Mouse (Mus musculus) forebrain, embryonic 11.5 days (tissue): ENCODE measurements at regions not wholly inside any gene's neighbourhood (a gene's known extent, or its start where the extent isn't known, plus 50 kb on each side); places are given as distances from the start of the nearest gene placed in this dataset.

Source experiments
- ATAC-seq: fragments of 200-750 bp; cut with Nextera tagmentation; replicated peaks from 2 replicates; pipeline ENCODE4 v1.8.0; 2017; ENCODE audit warnings: moderate TSS enrichment; ENCODE audit not compliant: low FRiP score
- DNase-seq: peaks from one replicate; pipeline ENCODE4 v3.0.0-alpha.2; 2017; ENCODE audit warnings: low spot score
- H3K27ac ChIP-seq: fragments of 300-500 bp; sonication (generic); 2 replicates; pipeline ENCODE4 v1.5.1; 2014; ENCODE audit warnings: low read depth, low read length
- H3K27me3 ChIP-seq: fragments of 300-500 bp; sonication (generic); 2 replicates; pipeline ENCODE4 v1.6.1; 2014; ENCODE audit warnings: mild to moderate bottlenecking, low read length, mixed read lengths; ENCODE audit not compliant: control insufficient read depth, insufficient read depth
- H3K36me3 ChIP-seq: fragments of 300-500 bp; sonication (generic); 2 replicates; pipeline ENCODE4 v1.6.1; 2014; ENCODE audit warnings: mild to moderate bottlenecking, low read length, moderate library complexity, mixed read lengths; ENCODE audit not compliant: control insufficient read depth, insufficient read depth
- H3K4me1 ChIP-seq: fragments of 300-500 bp; sonication (generic); replicated peaks from 2 replicates; pipeline ENCODE4 v1.6.1; 2014; ENCODE audit warnings: low read length, mixed read lengths; ENCODE audit not compliant: control insufficient read depth, insufficient read depth
- H3K4me2 ChIP-seq: fragments of 300-500 bp; sonication (generic); 2 replicates; pipeline ENCODE4 v1.6.1; 2014; ENCODE audit warnings: low read depth, mild to moderate bottlenecking, low read length, moderate library complexity, mixed read lengths; ENCODE audit not compliant: severe bottlenecking
- H3K4me3 ChIP-seq: fragments of 300-500 bp; sonication (generic); 2 replicates; pipeline ENCODE4 v1.5.1; 2014; ENCODE audit warnings: low read depth, low read length
- H3K9ac ChIP-seq: fragments of 300-500 bp; sonication (generic); 2 replicates; pipeline ENCODE4 v1.6.1; 2014; ENCODE audit warnings: low read length
- H3K9me3 ChIP-seq: fragments of 300-500 bp; sonication (generic); 2 replicates; pipeline ENCODE4 v1.6.1; 2016; ENCODE audit warnings: low read length, mixed read lengths; ENCODE audit not compliant: control insufficient read depth
- WGBS: fragments of 180-500 bp; shearing (Covaris S2); extraction: QIAGEN DNeasy Blood & Tissue Kit; methylation state at CpG from one replicate; pipeline ENCODE4 v1.1.7; 2014; 5-methylcytosine and 5-hydroxymethylcytosine counted together

- H3K27ac ChIP-seq: no peak overlapping the region
- H3K27me3 ChIP-seq: no peaks in the 10 kb centered on the region
- ATAC-seq (no peak), DNase-seq (no peak)
- no peak overlapping the region for H3K4me3 ChIP-seq
- H3K4me1 ChIP-seq: no peaks in the 10 kb centered on the region
- H3K36me3 ChIP-seq: no peaks in the 10 kb centered on the region
- no peaks in the 10 kb centered on the region for H3K9me3 ChIP-seq
- H3K9ac ChIP-seq: no peak overlapping the region
- WGBS: 78% methylated on average over 13 of the region's 13 CpGs
- H3K4me2 ChIP-seq: no peak overlapping the region
These were observed 92.8 kb upstream of the Serbp1 start for GRCm38 (mm10) chr6:67144946-67145716.

- DNase-seq (no peak), ATAC-seq (no peak)
- no peaks in the 10 kb centered on the region for H3K27me3 ChIP-seq
- H3K4me3 ChIP-seq: no peak overlapping the region
- 33% methylated on average over 4 of the region's 4 CpGs for WGBS
- no peaks in the 10 kb centered on the region for H3K9me3 ChIP-seq
- no peaks in the 10 kb centered on the region for H3K4me1 ChIP-seq
- no peak overlapping the region for H3K27ac ChIP-seq
- no peak overlapping the region for H3K4me2 ChIP-seq
- H3K9ac ChIP-seq: no peak overlapping the region
- no peaks in the 10 kb centered on the region for H3K36me3 ChIP-seq
These were observed 95.8 kb upstream of the Serbp1 start for GRCm38 (mm10) chr6:67142179-67142578.

DNA sequence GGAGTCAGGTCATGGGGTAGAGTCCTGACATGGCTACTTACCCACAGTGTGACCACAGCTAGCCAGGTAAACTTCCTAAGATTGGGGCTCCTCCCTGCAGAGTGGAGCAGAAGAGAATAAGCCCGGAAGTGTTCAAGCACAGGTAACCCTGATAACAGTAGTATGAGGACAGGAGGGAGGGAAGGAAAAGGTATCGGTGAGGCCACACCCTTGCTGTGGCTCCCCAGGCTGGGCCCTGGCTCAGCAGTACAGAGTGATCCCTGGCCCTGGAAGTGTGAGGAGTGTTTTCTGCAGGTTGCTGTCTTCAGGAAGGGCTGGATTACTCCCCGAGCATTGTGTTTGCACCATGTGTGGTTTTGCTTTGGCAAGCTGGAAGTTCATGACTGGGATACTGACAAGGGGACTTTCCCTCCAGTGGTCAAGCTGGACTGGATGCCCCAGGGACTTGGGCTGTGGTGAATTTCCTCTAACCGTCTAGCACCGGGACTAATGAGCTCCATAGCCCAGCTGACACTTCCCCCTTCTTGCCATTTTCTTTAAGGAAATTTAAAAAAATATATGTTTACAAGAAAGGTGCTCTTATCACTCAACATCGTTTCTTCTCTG is 97.2 kb upstream of the Serbp1 start:
- H3K4me1 ChIP-seq: no peaks in the 10 kb centered on the region
- H3K4me2 ChIP-seq: no peak overlapping the region
- H3K27ac ChIP-seq: no peak overlapping the region
- no peaks in the 10 kb centered on the region for H3K36me3 ChIP-seq
- no peaks in the 10 kb centered on the region for H3K9me3 ChIP-seq
- ATAC-seq (0 out of 2 replicates have a peak, but pooled peaks have one; percentile 5), DNase-seq (no peak)
- no peak overlapping the region for H3K9ac ChIP-seq
- WGBS: 89% methylated on average over 6 of the region's 6 CpGs
- no peaks in the 10 kb centered on the region for H3K27me3 ChIP-seq
- no peak overlapping the region for H3K4me3 ChIP-seq

DNA sequence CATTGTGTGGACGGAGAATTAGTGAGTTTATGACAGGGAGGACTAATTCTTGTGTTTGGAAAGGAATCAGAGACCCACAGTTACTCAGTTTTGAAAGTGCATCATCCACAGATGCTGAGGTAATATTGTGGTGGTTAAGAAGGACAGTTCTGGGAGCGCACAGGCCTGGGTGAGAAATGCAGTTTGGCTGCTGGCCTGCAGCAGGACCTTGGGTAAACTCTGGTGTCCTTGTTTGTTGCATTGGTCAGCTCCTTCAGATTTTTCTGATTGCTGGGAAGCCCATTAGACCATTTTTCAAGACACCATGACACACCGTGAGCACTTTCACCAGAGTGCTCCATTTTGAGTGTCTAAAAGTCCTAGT is 99.0 kb upstream of the Serbp1 start:
- no peak for DNase-seq
- Histone ChIP-seq H3K4me2 (no peak overlapping the region), H3K9ac (no peak overlapping the region), H3K27me3 (no peaks in the 10 kb centered on the region), H3K4me1 (no peaks in the 10 kb centered on the region), H3K36me3 (no peaks in the 10 kb centered on the region), H3K4me3 (no peak overlapping the region), H3K9me3 (no peaks in the 10 kb centered on the region), H3K27ac (no peak overlapping the region)
- ATAC-seq: no peak
- 83% methylated on average over 3 of the region's 3 CpGs for WGBS

DNA sequence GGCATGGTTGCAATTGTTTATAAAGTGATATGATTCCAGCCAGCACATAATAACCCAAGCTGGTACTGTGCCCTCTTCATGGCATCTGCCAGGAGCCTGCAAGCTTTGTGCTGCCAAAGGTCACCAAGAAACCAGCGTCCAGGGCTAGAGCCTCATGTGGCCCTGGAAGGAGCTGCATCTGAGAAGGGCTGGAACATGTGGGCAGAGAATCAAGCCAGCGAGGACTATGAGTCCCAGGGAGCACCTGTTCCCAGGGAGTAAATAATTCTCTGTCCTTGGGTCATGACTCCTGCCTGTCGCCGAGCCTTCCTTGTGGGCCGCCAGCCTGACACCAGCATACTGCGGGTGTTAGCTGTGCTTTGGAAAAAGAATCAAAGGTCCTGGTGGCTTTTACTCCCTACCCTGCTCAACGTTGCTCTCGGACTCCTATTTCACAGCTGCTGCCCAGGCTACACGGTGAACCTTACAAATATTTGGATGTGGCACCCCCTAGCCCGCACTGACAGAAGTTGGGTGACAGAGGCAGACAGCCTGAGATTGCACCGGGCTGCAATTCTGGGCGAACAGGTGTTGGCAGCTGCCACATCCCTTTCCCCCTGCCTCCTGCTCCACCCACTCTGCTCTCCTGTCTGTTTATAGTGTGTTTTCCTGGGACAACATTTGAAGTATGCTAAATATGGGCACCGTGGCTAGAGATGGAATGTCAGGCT is 99.5 kb upstream of the Serbp1 start:
- H3K9me3 ChIP-seq: no peaks in the 10 kb centered on the region
- no peaks in the 10 kb centered on the region for H3K36me3 ChIP-seq
- 68% methylated on average over 13 of the region's 13 CpGs for WGBS
- H3K4me2 ChIP-seq: no peak overlapping the region
- DNase-seq (no peak), ATAC-seq (no peak)
- H3K9ac ChIP-seq: no peak overlapping the region
- H3K4me1 ChIP-seq: no peaks in the 10 kb centered on the region
- H3K27ac ChIP-seq: no peak overlapping the region
- H3K4me3 ChIP-seq: no peak overlapping the region
- no peaks in the 10 kb centered on the region for H3K27me3 ChIP-seq

- Histone ChIP-seq H3K9ac (no peak overlapping the region), H3K9me3 (no peaks in the 10 kb centered on the region), H3K4me1 (no peaks in the 10 kb centered on the region), H3K36me3 (no peaks in the 10 kb centered on the region), H3K27me3 (no peaks in the 10 kb centered on the region), H3K27ac (no peak overlapping the region), H3K4me3 (no peak overlapping the region), H3K4me2 (no peak overlapping the region)
- ATAC-seq: no peak
- no peak for DNase-seq
- 64% methylated on average over 4 of the region's 4 CpGs for WGBS
These were observed 100.2 kb upstream of the Gadd45a start for GRCm38 (mm10) chr6:67137482-67137881.

- no peaks in the 10 kb centered on the region for H3K4me1 ChIP-seq
- no peaks in the 10 kb centered on the region for H3K36me3 ChIP-seq
- no peak overlapping the region for H3K4me2 ChIP-seq
- no peaks in the 10 kb centered on the region for H3K27me3 ChIP-seq
- ATAC-seq (no peak), DNase-seq (no peak)
- H3K9me3 ChIP-seq: no peaks in the 10 kb centered on the region
- 88% methylated on average over 1 of the region's 1 CpGs for WGBS
- no peak overlapping the region for H3K9ac ChIP-seq
- H3K4me3 ChIP-seq: no peak overlapping the region
- H3K27ac ChIP-seq: no peak overlapping the region
These were observed 97.7 kb upstream of the Gadd45a start for GRCm38 (mm10) chr6:67134915-67135314.

DNA sequence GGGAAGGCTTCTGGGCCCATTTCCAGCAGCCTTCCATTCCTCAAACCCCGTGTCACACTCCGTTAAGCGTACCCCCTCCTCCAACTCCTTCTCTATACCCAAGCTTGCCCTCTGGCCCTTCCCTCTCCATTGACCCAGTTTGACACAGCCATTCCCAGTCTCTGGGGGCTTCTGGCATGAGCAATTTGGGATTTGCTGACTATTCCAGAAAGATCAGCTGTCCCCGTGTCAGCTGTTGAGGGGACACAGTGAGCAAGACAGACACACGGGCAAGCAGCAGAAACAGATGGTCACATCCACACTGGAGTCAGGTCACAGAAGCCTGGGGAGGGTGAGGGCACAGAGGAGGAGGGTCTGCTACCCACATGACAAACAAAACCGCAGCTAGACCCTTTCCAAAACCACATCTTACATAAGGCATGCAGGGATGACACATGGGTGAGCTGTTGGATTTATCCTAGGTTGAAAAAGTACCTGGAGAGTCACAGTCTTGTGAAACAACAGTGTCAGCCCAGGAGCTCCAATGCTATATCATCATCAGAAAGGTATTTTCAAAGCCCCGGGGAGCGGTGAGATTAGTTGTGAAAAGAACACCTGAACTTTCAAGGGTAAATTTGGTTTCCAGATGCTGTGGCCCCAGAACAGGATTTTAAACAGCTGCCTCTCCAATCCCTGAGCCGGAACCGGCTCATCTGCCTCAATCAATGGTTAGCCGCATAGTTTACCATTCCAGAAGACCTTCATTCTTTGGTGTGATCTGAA is 93.5 kb upstream of the Gadd45a start:
- no peaks in the 10 kb centered on the region for H3K27me3 ChIP-seq
- H3K9me3 ChIP-seq: no peaks in the 10 kb centered on the region
- H3K36me3 ChIP-seq: no peaks in the 10 kb centered on the region
- H3K4me3 ChIP-seq: no peak overlapping the region
- ATAC-seq (no peak), DNase-seq (no peak)
- H3K27ac ChIP-seq: no peak overlapping the region
- no peak overlapping the region for H3K9ac ChIP-seq
- WGBS: 82% methylated on average over 11 of the region's 11 CpGs
- no peak overlapping the region for H3K4me2 ChIP-seq
- H3K4me1 ChIP-seq: no peaks in the 10 kb centered on the region
